Mouse (Mus musculus): ENCODE measurements around the gene Cops7a.

Cops7a gene

DNA sequence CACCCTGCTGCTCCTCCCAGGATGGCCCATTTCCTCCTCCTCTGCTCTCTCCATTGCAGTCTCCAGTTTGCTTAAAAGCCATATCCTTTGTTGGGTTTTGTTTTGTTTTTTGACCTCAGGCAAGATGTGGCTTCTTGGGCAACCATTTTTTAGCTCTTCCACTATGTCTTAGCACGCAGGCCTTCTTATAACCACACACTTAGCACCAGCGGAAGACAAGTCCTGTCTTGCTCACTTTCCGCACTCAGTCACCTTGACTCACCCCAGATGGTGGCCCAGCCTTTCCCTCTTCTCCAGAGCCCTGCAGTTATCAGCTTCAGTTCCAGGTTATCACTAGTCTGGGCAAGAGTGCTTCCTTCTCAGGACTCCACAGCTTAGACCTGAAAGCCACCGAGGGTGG, 10.1 kb downstream of the Cops7a start:
- DNase-seq = no peak

GRCm38 (mm10) chr6:124953991-124954715, 11.2 kb downstream of the Cops7a start:
- DNase-seq = no peak

DNA sequence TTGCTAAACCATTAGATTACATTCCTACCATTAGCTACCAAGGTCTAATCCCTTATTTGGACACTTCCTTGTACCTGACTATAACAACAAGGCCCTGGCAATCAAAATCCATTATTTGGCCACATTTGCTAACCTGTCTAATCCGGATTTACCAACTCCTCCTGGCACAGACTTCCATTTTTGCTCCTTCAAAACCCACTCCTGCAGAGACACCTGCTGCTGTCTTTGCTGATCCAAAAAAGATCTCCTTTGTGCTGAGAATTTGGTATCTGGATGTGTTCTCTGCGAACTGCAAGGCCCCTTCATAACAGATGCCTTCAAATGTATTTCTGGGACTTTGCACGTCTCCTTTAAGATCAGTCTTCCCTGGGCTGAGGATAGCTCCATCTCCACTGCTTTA, 21.8 kb downstream of the Cops7a start:
- DNase-seq = no peak

DNA sequence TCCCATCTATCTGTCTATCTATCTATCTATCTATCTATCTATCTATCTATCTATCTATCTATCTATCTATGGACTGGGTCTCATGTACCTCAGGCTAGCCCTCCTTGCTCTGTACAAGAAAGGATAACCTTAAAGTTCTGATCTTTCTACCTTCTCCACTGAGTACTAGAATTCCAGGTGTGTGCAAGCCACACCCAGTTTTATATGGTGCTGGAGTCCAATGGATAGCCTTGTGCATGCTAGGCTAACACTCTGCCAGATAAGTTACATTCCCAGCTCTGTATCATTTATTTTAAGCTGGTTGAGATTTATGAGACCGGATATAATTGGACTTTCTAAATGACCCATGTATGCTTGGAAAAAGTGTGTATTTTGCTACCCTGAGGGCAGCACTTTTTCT, 23.7 kb downstream of the Cops7a start:
- DNase-seq = no peak

- no peak for DNase-seq
Measured at GRCm38 (mm10) chr6:124938554-124938953, 26.8 kb downstream of the Cops7a start.

- DNase-seq = no peak
Measured at GRCm38 (mm10) chr6:124937493-124937892, 27.8 kb downstream of the Cops7a start.

GRCm38 (mm10) chr6:124936681-124937080, 28.7 kb downstream of the Cops7a start:
- DNase-seq = no peak

GRCm38 (mm10) chr6:124934670-124935069, 30.7 kb downstream of the Cops7a start:
- no peak for DNase-seq

- no peak for DNase-seq
Measured at GRCm38 (mm10) chr6:124933127-124933526, 32.2 kb downstream of the Cops7a start.

- no peak for DNase-seq
Measured at GRCm38 (mm10) chr6:124932314-124932695, 33.0 kb downstream of the Cops7a start.

DNA sequence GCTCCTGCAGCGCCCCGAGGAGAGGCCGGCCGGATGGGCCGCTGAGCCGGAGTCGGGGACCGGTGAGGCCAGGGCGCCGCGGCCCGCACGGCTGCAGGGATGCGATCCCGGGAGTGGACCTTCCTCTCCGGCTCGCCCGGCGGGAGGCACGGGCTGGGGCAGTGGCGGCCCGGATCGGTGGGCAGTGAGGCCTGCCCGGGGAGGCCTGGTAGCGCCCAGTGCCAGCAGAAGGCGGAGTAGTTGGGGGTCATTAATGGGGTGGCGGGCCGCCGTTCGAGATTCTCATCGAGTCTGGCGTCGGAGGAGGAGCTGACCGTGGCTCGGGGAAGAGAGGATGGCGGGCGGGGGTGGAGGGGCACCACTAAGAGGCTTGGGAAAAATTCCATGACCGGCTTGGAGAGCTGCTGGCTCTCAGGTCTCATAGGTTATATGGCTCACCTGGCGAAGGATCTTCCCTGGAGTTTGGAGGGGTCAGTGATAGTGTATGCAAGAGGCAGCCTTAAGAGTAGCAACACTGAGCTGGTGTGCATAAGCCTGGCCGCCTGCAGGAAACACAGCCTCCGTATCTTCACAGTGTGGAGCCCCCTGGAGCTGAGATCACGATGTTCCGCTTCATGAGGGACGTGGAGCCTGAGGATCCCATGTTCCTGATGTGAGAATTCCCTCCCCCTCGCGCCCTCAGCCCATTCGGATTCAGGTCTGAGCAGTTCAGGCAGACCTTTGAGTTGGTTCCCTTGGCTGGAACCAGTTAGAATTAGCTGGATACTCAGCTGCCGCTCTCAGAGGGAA, 33.6 kb downstream of the Cops7a start:
- DNase-seq = peak; percentile 53

- DNase-seq = peak; percentile 99
Measured at GRCm38 (mm10) chr6:124930754-124931524, 34.4 kb downstream of the Cops7a start, which contains the start of gene Mlf2. TSS of gene Mlf2 (plus strand) at chr6:124931386.

GRCm38 (mm10) chr6:124930231-124930630, 35.1 kb downstream of the Cops7a start:
- no peak for DNase-seq

GRCm38 (mm10) chr6:124925941-124926340, 39.4 kb downstream of the Cops7a start:
- no peak for DNase-seq

DNA sequence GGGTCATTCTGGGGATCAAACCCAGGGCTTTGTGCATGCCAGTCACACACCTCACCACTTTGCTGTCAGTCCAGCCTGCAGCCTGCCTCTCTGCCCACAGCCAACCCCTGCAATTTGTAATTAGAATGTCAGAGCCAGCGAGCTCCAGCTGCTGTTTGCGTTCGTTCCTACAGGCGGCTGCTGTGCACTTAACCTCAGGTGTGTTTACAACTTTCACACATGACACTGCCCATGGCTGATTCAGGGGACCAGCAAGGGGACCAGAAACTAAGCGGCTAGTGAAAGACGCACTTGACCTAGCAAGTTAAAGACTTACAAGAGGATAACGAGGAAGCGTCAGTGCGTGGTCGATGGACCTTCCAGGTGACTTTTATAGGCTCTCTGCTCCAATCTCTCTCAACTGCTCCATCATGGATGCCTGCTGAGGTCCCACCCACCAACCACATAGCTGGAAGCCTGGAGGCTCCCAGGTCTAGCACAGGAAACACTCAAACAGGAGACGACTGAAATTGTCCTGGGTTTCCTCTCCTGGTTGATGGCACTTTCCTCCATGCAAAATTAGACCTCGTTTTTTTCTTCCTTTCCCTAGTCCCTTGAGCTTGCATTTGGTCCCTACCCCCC, 40.1 kb downstream of the Cops7a start:
- DNase-seq = no peak

DNA sequence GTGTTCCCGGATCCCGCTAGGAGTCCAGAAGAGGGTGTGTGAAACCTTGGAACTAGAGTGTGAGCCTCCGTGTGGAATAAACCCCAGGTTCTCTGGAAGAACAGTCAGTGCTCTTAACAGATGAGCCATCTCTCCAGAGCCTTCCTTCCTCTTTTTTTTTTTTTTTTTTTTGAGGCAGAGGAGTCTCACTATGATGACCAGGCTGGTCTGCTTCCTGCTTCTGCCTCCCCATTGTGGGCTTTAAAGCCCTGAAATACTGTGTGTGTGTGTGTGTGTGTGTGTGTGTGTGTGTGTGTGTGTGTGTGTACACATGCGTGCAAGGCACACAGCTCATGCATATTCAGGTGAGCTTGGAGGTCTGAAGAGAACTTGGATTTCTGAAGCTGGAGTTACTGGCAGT, 43.8 kb downstream of the Cops7a start:
- no peak for DNase-seq

DNA sequence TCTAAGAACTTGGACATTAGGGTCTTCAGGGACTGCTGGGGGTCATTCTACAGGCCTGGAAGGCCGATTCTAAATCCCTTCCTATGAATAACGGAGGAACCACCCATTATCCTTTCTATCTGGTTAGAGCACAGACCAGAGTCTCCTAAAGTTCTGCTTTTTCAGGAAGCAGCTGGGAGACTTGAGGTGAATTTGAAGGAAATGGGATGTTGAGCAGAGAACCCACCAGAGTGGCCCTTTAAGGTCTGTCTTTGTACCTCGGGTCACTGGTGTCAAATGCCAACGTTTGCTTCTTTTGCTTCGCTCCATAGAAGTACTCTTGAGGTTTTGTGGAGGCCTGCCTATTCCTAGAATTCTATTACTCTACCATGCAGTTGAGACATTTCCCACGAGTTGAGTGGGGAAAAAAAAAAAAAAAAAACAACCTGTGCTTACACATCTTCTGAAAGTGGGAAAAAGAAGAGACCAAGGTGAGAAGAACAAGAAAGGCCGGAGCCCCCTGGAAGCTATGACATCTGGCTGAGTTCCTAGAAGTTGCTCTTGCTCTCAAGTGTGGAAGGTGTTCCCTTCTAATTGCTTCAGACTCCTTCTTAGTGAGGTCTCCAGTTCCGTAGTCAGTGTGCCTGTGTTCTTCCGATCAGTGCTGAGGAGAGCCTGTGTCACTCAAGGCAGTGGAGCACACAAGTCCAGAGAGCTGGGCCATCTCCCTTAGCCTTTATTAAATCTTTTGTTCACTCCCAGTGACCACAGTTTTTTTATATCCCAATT, 44.8 kb downstream of the Cops7a start:
- no peak for DNase-seq

GRCm38 (mm10) chr6:124919695-124920317, 45.5 kb downstream of the Cops7a start, which contains the start of gene Ptms:
TSS of gene Ptms (minus strand) at chr6:124920103.
- peak; percentile 98 for DNase-seq

- no peak for DNase-seq
Measured at GRCm38 (mm10) chr6:124918890-124919627, 46.3 kb downstream of the Cops7a start.

GRCm38 (mm10) chr6:124918331-124918690, 47.0 kb downstream of the Cops7a start:
- DNase-seq = no peak
